Mouse (Mus musculus): Measurements from ENCODE around the gene Ptpn22. TPM values are rescaled to one million over a fixed set of nuclear protein-coding genes. Genes with fewer than 3 reads are reported as not detected.

Ptpn22 gene
- polyA plus RNA-seq, 1 experiment from 2014 or later = 0.67 TPM

- Histone ChIP-seq H3K9ac (replicated peaks; ENCODE audit: low read depth, low read length) (no peak overlapping the region), H3K4me3 (ENCODE audit: low read depth, low read length) (no peak overlapping the region), H3K9me3 (ENCODE audit: control insufficient read depth, low read depth, low read length) (no peaks in the 10 kb centered on the region), H3K36me3 (ENCODE audit: control insufficient read depth, insufficient read depth, low read length) (no peaks in the 10 kb centered on the region), H3K4me1 (ENCODE audit: control insufficient read depth, insufficient read depth, low read length) (no peaks in the 10 kb centered on the region), H3K27me3 (ENCODE audit: control insufficient read depth, insufficient read depth, low read length) (no peaks in the 10 kb centered on the region), H3K27ac (ENCODE audit: low read length) (no peak overlapping the region), H3K4me2 (replicated peaks; ENCODE audit: low read depth, low read length) (no peak overlapping the region)
- WGBS = 91% methylated on average over 8 of the region's 8 CpGs
- no peak for ATAC-seq (ENCODE audit: insufficient number of reproducible peaks, insufficient read depth, low FRiP score, low read depth)
These were observed 7.7 kb upstream of the Ptpn22 start for GRCm38 (mm10) chr3:103851882-103852281.

GRCm38 (mm10) chr3:103852565-103853299 lies 6.9 kb upstream of the Ptpn22 start:
- no peak overlapping the region for H3K4me2 ChIP-seq (replicated peaks; ENCODE audit: low read depth, low read length)
- no peaks in the 10 kb centered on the region for H3K27me3 ChIP-seq (ENCODE audit: control insufficient read depth, insufficient read depth, low read length)
- H3K27ac ChIP-seq (ENCODE audit: low read length) = no peak overlapping the region
- no peak overlapping the region for H3K4me3 ChIP-seq (ENCODE audit: low read depth, low read length)
- WGBS = 71% methylated on average over 3 of the region's 3 CpGs
- no peak overlapping the region for H3K9ac ChIP-seq (replicated peaks; ENCODE audit: low read depth, low read length)
- H3K4me1 ChIP-seq (ENCODE audit: control insufficient read depth, insufficient read depth, low read length) = no peaks in the 10 kb centered on the region
- H3K9me3 ChIP-seq (ENCODE audit: control insufficient read depth, low read depth, low read length) = no peaks in the 10 kb centered on the region
- ATAC-seq (ENCODE audit: insufficient number of reproducible peaks, insufficient read depth, low FRiP score, low read depth) = no peak
- no peaks in the 10 kb centered on the region for H3K36me3 ChIP-seq (ENCODE audit: control insufficient read depth, insufficient read depth, low read length)

DNA sequence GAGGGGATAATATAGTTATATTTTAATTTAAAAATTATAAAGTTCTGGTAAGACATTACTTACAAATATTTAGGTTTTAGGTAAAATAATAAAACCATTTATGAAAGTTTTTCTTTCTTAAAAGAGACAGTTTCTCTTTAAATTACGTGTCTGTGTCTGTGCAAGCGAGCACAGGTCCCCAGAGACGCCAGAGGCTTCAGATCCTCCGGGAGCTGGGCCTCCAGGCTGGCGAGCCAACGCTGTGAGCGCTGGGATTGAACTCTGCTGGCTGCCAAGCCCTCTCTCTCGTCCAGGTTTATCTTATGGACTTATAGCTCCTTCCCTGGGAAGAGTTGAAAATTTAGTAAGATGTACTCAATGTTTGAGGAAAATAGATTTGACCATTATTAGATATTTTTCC lies 5.8 kb upstream of the Ptpn22 start:
- Histone ChIP-seq H3K27ac (ENCODE audit: low read length) (no peak overlapping the region), H3K36me3 (ENCODE audit: control insufficient read depth, insufficient read depth, low read length) (no peaks in the 10 kb centered on the region), H3K4me2 (replicated peaks; ENCODE audit: low read depth, low read length) (no peak overlapping the region), H3K9ac (replicated peaks; ENCODE audit: low read depth, low read length) (no peak overlapping the region), H3K9me3 (ENCODE audit: control insufficient read depth, low read depth, low read length) (no peaks in the 10 kb centered on the region), H3K27me3 (ENCODE audit: control insufficient read depth, insufficient read depth, low read length) (no peaks in the 10 kb centered on the region), H3K4me3 (ENCODE audit: low read depth, low read length) (no peak overlapping the region), H3K4me1 (ENCODE audit: control insufficient read depth, insufficient read depth, low read length) (no peaks in the 10 kb centered on the region)
- WGBS = 55% methylated on average over 8 of the region's 8 CpGs
- ATAC-seq (ENCODE audit: insufficient number of reproducible peaks, insufficient read depth, low FRiP score, low read depth) = no peak

DNA sequence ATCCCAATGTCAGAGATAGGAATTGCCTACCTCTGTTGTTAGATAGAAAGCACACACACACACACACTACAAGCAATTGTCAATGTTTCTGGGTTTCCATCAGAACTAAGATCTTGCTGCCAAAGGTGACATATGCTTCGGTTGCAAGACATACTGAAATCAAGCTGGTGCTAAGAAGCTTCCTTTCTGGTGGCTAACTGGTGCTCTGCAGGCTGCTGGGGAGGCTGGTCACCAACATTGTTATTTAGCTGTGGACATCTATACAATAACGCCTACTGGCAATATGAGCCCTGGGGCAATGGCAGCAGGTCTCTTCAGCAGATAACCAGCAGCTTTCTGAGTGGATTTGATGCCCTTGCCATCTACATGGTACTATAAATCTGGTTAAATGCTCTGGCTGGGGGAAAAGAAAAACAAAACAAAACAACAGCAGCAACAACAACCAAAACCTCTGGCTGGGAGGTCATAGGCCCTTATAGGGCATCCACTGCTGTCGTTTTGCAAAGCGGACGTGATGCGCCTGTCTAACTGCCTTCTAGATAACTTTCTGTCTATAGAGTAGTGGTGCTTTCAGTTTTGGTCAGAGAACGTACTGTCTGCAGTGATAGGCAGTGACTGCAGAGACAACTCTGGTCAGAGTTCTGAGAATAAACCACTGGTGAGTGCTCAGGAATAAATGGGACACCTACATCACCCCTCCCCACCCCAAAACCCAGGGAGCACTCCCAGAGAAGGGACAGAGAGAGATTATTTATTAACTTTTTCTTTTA lies 2.4 kb upstream of the Ptpn22 start:
- H3K4me1 ChIP-seq (ENCODE audit: control insufficient read depth, insufficient read depth, low read length) = no peaks in the 10 kb centered on the region
- H3K27ac ChIP-seq (ENCODE audit: low read length) = no peak overlapping the region
- no peak overlapping the region for H3K9ac ChIP-seq (replicated peaks; ENCODE audit: low read depth, low read length)
- WGBS = 90% methylated on average over 7 of the region's 7 CpGs
- no peak overlapping the region for H3K4me3 ChIP-seq (ENCODE audit: low read depth, low read length)
- H3K36me3 ChIP-seq (ENCODE audit: control insufficient read depth, insufficient read depth, low read length) = no peaks in the 10 kb centered on the region
- ATAC-seq (ENCODE audit: insufficient number of reproducible peaks, insufficient read depth, low FRiP score, low read depth) = no peak
- H3K9me3 ChIP-seq (ENCODE audit: control insufficient read depth, low read depth, low read length) = no peaks in the 10 kb centered on the region
- H3K27me3 ChIP-seq (ENCODE audit: control insufficient read depth, insufficient read depth, low read length) = no peaks in the 10 kb centered on the region
- H3K4me2 ChIP-seq (replicated peaks; ENCODE audit: low read depth, low read length) = no peak overlapping the region

GRCm38 (mm10) chr3:103857977-103858563 lies 1.5 kb upstream of the Ptpn22 start:
- H3K9ac ChIP-seq (replicated peaks; ENCODE audit: low read depth, low read length) = no peak overlapping the region
- no peaks in the 10 kb centered on the region for H3K9me3 ChIP-seq (ENCODE audit: control insufficient read depth, low read depth, low read length)
- H3K4me3 ChIP-seq (ENCODE audit: low read depth, low read length) = no peak overlapping the region
- no peak overlapping the region for H3K4me2 ChIP-seq (replicated peaks; ENCODE audit: low read depth, low read length)
- H3K27ac ChIP-seq (ENCODE audit: low read length) = no peak overlapping the region
- no peaks in the 10 kb centered on the region for H3K27me3 ChIP-seq (ENCODE audit: control insufficient read depth, insufficient read depth, low read length)
- ATAC-seq (ENCODE audit: insufficient number of reproducible peaks, insufficient read depth, low FRiP score, low read depth) = no peak
- 93% methylated on average over 6 of the region's 6 CpGs for WGBS
- H3K4me1 ChIP-seq (ENCODE audit: control insufficient read depth, insufficient read depth, low read length) = no peaks in the 10 kb centered on the region
- no peaks in the 10 kb centered on the region for H3K36me3 ChIP-seq (ENCODE audit: control insufficient read depth, insufficient read depth, low read length)

DNA sequence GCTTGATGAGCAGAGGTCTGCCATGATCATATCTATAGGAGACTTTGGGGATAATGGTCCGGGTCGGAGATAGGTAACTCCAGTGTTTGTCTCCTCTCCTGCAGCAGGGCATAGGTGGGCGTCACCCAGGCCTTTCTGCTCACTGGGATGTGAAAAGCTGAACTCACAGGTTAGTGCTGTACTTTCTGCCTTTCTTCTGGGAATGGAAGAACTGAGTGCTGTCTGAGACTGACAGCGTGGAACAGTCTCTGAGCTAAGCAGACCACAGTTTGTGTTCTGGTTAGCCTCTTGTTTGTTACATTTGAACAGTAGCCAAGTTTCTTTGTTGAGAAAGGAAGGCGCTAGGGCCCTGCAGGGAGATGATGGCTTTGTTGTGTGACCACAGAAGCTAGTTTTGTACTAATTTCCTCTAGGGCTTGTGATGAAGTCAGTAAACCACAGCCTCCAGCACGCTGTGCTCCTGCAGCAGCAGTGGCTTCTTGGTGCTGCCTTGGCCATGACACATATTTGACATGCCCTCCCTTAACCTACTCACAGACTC lies 326 bp downstream of the Ptpn22 start:
- Histone ChIP-seq H3K4me3 (ENCODE audit: low read depth, low read length) (no peak overlapping the region), H3K4me2 (replicated peaks; ENCODE audit: low read depth, low read length) (no peak overlapping the region), H3K27ac (ENCODE audit: low read length) (no peak overlapping the region), H3K36me3 (ENCODE audit: control insufficient read depth, insufficient read depth, low read length) (no peaks in the 10 kb centered on the region), H3K9ac (replicated peaks; ENCODE audit: low read depth, low read length) (no peak overlapping the region), H3K9me3 (ENCODE audit: control insufficient read depth, low read depth, low read length) (no peaks in the 10 kb centered on the region), H3K27me3 (ENCODE audit: control insufficient read depth, insufficient read depth, low read length) (no peaks in the 10 kb centered on the region), H3K4me1 (ENCODE audit: control insufficient read depth, insufficient read depth, low read length) (no peaks in the 10 kb centered on the region)
- ATAC-seq (ENCODE audit: insufficient number of reproducible peaks, insufficient read depth, low FRiP score, low read depth) = no peak
- WGBS = 69% methylated on average over 6 of the region's 6 CpGs

- H3K9ac ChIP-seq (replicated peaks; ENCODE audit: low read depth, low read length) = no peak overlapping the region
- H3K9me3 ChIP-seq (ENCODE audit: control insufficient read depth, low read depth, low read length) = no peaks in the 10 kb centered on the region
- H3K4me3 ChIP-seq (ENCODE audit: low read depth, low read length) = no peak overlapping the region
- no peak for ATAC-seq (ENCODE audit: insufficient number of reproducible peaks, insufficient read depth, low FRiP score, low read depth)
- H3K27me3 ChIP-seq (ENCODE audit: control insufficient read depth, insufficient read depth, low read length) = no peaks in the 10 kb centered on the region
- 59% methylated on average over 4 of the region's 4 CpGs for WGBS
- no peaks in the 10 kb centered on the region for H3K4me1 ChIP-seq (ENCODE audit: control insufficient read depth, insufficient read depth, low read length)
- no peak overlapping the region for H3K27ac ChIP-seq (ENCODE audit: low read length)
- no peaks in the 10 kb centered on the region for H3K36me3 ChIP-seq (ENCODE audit: control insufficient read depth, insufficient read depth, low read length)
- H3K4me2 ChIP-seq (replicated peaks; ENCODE audit: low read depth, low read length) = no peak overlapping the region
These were observed 3.2 kb downstream of the Ptpn22 start for GRCm38 (mm10) chr3:103862721-103863220.

DNA sequence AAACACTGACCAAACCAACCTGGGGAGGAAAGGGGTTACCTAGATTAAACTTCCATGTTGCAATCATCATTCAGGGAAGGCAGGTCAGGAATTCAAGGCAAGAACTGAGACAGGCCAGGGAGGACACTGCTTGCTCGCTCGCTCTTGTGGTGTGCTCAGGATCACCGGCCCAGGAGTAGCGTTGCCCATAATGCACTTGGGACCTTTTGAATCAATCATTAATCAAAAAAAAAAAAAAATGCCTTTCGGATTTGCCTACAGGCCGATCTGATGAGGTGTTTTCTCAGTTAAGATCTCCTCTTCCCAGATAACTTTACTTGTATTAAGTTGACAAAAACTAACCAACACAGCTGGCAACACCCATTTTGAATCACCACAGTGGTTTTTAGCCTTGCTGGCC lies 4.6 kb downstream of the Ptpn22 start:
- Histone ChIP-seq H3K27me3 (ENCODE audit: control insufficient read depth, insufficient read depth, low read length) (no peaks in the 10 kb centered on the region), H3K36me3 (ENCODE audit: control insufficient read depth, insufficient read depth, low read length) (no peaks in the 10 kb centered on the region), H3K4me2 (replicated peaks; ENCODE audit: low read depth, low read length) (no peak overlapping the region), H3K9ac (replicated peaks; ENCODE audit: low read depth, low read length) (no peak overlapping the region), H3K4me3 (ENCODE audit: low read depth, low read length) (no peak overlapping the region), H3K27ac (ENCODE audit: low read length) (no peak overlapping the region), H3K9me3 (ENCODE audit: control insufficient read depth, low read depth, low read length) (no peaks in the 10 kb centered on the region), H3K4me1 (ENCODE audit: control insufficient read depth, insufficient read depth, low read length) (no peaks in the 10 kb centered on the region)
- ATAC-seq (ENCODE audit: insufficient number of reproducible peaks, insufficient read depth, low FRiP score, low read depth) = no peak
- 81% methylated on average over 6 of the region's 6 CpGs for WGBS
